Mouse (Mus musculus): Measurements from ENCODE around the gene Kazald1.

The Kazald1 gene

GRCm38 (mm10) chr19:45047935-45048643 is 27.0 kb upstream of the Kazald1 start:
- peak; percentile 66 to 88 for DNase-seq (ENCODE audit: inconsistent age in 2 of 2, low spot score in 1 of 2)

- no peak for DNase-seq (ENCODE audit: inconsistent age in 2 of 2, low spot score in 1 of 2)
Measured at GRCm38 (mm10) chr19:45048644-45049365, 26.2 kb upstream of the Kazald1 start.

GRCm38 (mm10) chr19:45049523-45049922 is 25.5 kb upstream of the Kazald1 start:
- DNase-seq (ENCODE audit: inconsistent age in 2 of 2, low spot score in 1 of 2), result peak in 1 of 2 experiments; percentile 48

- DNase-seq (ENCODE audit: inconsistent age in 2 of 2, low spot score in 1 of 2), result no peak
Measured at GRCm38 (mm10) chr19:45053451-45053850, 21.6 kb upstream of the Kazald1 start.

DNA sequence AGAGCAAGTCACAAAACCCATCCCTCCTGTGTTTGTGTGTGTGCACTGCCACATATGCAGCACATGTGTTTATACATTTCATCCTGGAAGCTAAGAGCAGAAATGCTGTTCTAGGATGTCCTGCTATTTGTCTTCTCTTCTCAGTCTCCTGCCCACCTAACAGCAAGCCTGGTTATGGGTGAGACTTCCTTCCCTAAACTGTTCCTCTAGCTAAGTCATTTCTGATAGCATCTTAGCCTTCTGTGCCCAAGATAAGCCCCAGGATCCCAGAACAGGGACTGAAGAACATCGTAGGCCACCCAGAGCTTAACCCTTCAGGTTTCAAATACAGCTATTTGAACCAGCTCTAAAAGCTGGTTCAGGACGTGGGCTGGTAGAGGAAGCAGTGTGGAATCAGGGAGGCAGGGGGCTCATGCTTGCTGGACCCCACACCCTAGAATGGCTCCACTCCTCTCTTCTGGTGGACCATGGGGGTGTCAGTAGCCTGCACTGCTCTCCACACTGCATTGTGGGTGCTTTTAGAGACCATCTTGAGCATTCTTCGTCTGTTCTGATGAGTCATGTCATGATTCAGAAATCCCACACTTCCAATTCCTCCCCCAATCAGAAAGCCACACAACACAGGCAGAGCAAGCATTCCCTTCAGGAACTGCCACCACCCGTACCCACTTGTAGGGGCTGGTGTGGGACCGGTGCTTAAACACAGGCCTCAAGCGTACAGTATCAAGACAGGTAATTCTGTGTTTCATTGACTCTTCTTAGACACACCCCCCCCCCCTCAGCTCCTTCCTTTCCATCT is 19.9 kb upstream of the Kazald1 start:
- peak; percentile 56 to 85 for DNase-seq (ENCODE audit: inconsistent age in 2 of 2, low spot score in 1 of 2)

DNA sequence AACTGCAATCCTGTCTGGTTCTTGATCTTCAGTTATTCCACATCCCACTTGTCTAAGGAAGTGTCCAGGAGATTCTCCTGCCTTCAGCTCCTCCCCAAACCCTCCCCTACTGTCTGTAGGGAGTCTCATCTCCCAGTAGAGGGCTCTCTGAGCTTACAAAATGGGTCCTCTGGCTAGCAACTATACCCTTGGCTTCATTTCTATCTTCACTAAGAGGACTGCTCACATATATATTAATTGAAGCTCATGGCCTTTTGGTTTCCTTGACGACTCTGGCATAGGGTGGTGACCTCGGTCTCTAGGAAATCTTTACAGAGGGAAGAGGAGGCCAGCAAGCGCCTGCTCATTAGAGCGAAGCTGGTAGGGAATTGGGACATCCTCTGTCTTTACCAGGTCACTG is 18.7 kb upstream of the Kazald1 start:
- DNase-seq (ENCODE audit: inconsistent age in 2 of 2, low spot score in 1 of 2), result peak; percentile 61 to 90

GRCm38 (mm10) chr19:45056908-45057698 is 17.9 kb upstream of the Kazald1 start:
- peak in 1 of 2 experiments; percentile 63 for DNase-seq (ENCODE audit: inconsistent age in 2 of 2, low spot score in 1 of 2)

DNA sequence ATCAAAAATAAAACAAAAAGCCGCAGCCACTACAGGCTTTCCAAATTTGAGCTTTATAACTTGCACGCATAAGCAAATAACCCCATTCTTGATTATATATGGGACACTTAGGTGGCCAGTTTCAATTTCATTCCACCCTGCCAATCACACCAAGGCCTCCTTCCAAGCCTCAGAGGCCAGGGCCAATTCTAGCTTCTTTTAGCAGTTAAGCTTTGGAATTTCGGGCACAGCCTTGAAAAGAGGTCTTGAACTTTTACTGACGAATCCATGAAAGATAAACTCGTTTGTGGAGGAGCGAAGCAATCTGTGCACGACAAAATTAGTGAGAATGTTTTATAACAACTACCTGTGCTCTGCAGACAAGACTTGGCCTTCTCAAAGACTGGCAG is 17.3 kb upstream of the Kazald1 start:
- DNase-seq (ENCODE audit: inconsistent age in 2 of 2, low spot score in 1 of 2), result peak in 1 of 2 experiments; percentile 65

DNA sequence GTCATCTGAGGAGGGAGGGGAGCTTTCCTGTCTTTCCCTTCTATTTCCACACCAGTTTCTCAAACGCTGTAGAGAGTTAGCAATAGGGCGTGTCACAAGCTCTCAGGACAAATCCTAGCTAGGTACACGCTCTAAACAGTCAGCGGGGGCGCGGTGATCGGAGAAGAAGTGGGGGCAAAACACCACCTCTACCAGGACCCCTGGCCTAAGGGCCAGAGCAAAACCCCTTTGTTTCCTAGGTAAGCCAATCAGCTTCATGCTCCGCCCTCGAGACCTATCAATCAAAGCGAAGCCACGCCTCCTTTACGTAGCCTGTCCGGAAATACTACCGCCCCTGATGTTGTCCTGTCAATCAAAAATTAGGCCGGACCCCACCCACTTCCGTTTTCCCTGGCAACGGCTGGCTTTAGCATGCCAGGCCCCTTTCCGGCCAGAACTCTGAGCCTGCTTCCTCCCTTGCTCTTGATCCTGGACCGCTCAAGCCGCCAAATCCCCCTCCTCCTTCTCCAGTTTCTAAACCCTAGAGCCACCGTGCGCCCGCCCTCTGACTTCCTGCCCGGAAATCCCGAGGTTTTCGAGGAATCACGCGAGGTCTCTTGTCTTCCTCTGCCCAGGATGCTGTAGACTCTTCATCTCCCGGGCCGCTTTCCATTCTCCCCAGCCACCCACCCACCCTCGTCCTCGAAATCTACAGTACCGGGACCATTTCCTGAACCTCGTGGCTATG is 16.8 kb upstream of the Kazald1 start:
- peak; percentile 94 to 98 for DNase-seq (ENCODE audit: inconsistent age in 2 of 2, low spot score in 1 of 2)

- no peak for DNase-seq (ENCODE audit: inconsistent age in 2 of 2, low spot score in 1 of 2)
Measured at GRCm38 (mm10) chr19:45058841-45059240, 16.2 kb upstream of the Kazald1 start.

- DNase-seq (ENCODE audit: inconsistent age in 2 of 2, low spot score in 1 of 2), result peak; percentile 63 to 86
Measured at GRCm38 (mm10) chr19:45063565-45064292, 11.3 kb upstream of the Kazald1 start.

DNA sequence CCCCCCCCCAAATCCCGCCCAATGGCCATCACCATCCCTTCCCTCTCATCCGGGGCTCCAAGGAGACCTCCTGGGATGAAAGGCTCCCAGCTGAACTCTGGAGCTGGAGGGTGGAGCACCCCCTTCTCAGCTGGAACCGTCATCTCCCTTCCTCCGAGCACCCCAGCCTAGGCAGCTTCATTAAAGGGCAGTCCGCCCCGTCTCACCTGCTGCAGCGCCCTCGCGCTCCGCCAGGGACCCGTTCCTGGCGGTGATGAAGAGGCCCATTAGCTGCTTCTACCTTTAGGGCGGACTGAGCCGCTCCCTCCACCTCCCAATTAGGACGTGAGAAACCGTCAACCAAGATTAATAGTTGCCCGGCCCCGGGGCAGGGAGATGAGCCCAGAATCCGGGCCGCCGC is 9.8 kb upstream of the Kazald1 start:
- no peak for DNase-seq (ENCODE audit: inconsistent age in 2 of 2, low spot score in 1 of 2)

- DNase-seq (ENCODE audit: inconsistent age in 2 of 2, low spot score in 1 of 2), result peak in 1 of 2 experiments; percentile 16
Measured at GRCm38 (mm10) chr19:45067170-45067569, 7.9 kb upstream of the Kazald1 start.

DNA sequence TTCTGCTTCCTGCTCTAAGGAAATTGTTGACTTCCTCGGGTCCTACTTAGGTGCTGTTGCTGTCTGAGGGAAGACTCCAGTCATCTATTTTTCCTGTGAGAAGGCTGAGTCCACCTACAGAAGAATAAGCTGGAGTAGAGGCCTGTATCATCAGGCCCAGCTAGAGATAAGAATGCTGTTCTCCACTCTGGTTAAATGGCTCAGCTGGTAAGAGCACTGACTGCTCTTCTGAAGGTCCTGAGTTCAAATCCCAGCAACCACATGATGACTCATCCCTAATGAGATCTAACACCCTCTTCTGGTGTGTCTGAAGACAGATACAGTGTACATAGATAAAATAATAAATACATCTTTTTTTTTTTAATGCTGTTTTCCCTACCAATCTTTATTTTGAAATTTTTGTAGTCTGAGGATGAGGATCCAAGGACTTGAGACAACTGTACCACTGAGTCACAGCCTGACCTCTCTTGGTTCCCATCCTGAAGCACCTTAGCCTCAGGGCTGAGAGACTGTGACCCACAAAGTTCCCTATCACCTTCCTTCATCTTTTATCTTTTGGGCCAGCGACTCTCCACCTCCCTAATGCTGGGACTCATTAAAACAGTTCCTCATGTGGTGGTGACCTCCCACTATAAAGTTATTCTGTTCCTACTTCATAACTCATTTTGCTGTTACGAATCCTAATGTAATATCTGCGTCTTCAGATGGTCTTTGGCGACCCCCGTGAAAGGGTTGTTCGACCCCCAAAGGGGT is 7.1 kb upstream of the Kazald1 start:
- no peak for DNase-seq (ENCODE audit: inconsistent age in 2 of 2, low spot score in 1 of 2)

DNA sequence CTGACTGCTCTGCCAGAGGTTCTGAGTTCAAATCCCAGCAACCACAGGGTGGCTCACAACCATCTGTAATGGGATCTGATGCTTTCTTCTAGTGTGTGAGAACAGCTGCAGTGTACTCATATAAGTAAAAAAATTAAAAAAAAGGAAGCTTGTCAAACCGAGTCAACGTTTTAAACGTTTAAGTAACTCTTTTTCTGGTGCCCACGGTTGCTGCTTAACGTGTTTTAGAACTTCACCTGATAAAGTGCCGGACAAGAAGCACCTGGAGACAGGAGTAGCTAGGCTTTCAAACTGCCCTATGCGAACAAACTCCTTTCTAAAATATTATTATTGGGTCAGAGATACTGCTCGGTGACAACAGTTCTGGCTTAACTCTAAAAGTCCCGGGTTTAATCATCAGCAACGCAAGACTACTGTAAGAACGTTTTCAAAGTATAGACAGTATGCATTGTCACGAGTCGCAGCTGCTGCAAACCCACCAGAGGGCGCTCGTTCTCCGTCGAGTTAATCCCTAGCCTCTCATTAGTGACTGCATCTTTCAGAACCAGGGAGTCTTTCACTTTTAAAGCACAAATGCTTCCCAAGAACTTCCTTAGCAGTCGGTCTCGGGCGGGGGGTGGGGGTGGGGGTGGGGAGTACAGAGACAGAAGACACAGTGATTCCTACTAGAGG is 1.0 kb upstream of the Kazald1 start:
- DNase-seq (ENCODE audit: inconsistent age in 2 of 2, low spot score in 1 of 2), result peak; percentile 82 to 90

- DNase-seq (ENCODE audit: inconsistent age in 2 of 2, low spot score in 1 of 2), result peak in 1 of 2 experiments; percentile 64
Measured at GRCm38 (mm10) chr19:45075323-45076035, 438 bp downstream of the Kazald1 start.

GRCm38 (mm10) chr19:45076036-45076575 is 1.1 kb downstream of the Kazald1 start:
- no peak for DNase-seq (ENCODE audit: inconsistent age in 2 of 2, low spot score in 1 of 2)
